Mouse (Mus musculus) testis, postnatal 10 days (tissue): Measurements from ENCODE around the gene Zfp961.
"Not testable (repeated sequence)": the region's sequence is repeated elsewhere in the genome, so short reads cannot be mapped to it uniquely, and the experiment has no call there.

Source experiments
- DNase-seq: peaks from one replicate; pipeline ENCODE4 v3.0.0; 2021; ENCODE audit warnings: low spot score

Zfp961 gene

DNA sequence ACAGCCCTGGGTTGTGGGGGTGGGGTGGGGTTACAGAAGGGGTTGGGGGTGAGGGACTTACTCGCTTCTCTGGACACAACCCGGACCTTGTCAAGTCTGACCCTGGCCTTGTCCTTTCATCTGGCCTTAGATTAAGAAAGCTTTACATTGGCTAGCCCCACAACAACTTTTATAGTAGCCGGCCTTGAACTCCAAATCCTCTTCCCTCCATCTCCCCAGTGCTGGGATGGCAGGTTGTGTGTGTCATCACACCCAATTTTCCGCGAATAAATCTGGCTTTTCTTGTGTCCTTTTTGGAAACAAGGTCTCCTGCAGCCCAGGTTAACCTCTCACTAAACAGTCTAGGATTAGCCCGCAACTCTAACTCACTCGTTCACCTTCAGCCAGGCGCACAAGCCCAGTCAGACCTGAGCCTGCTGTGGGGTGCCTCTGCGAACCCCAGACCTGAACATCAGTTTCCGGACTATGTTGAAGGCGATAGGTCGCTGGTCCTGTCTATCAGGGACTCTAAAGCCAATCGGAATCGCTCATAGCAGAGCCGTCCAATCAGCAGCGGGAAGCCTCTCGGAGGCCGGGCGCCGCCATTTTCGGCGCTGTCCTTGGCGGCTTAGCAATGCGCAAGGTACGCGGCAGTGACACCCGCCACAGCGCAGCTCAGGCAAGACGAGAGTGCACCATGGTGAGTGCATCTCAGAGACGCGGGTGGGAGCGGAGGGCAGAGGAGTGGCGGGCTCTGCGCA, at the start of gene Zfp961:
TSS of gene Zfp961 (plus strand) at position 557 of the 740 bp plus-strand sequence.
- peak; percentile 98 for DNase-seq

GRCm38 (mm10) chr8:71903084-71903483, 47.8 kb upstream of the Zfp961 start:
- DNase-seq, result not testable (repeated sequence)

DNA sequence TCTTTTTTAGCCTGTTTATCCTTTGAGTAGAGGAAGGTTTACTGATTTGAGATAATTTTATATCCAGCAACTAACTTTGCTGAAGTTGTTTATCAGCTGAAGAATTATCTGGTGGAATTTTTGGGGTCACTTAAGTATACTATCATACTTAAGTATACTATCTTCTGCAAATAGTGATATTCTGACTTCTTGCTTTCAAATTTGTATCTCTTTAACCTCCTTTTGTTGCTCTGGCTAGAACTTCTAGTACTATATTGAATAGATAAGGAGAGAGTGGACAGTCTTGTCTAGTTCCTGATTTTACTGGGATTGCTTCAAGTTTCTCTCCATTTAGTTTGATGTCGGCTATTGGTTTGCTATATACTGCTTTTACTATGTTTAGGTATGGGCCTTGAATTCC, 44.0 kb upstream of the Zfp961 start:
- DNase-seq, result no peak

DNA sequence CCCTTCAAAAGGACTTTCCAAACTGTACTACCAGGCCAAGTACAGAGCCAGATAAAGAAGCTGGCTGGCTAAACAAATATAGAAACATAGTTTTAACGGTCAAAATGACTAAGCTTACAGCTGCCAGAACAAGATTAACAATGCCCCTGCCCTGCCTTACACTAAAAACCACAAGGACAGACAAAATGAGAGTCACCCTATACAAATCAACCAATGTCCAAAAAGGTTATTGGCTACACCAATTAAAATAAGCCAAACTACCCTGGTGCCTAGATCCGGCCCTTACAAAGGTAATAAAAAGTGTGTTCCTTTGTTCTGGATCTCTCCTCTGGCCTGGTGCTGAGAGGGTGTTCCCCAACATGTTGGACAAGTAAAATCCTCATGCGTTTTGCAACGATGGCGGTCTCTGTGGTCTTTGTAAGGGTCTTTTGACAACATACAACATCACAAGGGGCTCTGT, 43.0 kb upstream of the Zfp961 start:
- DNase-seq, result no peak

GRCm38 (mm10) chr8:71908309-71909261, 42.3 kb upstream of the Zfp961 start, which contains the start of the genes Zfp882 and Zfp617:
Zfp882 (plus strand) TSS chr8:71908608.
Zfp617 (plus strand) TSS chr8:71908635.
- peak; percentile 88 for DNase-seq

- no peak for DNase-seq
Observed at GRCm38 (mm10) chr8:71912286-71912685, 38.6 kb upstream of the Zfp961 start.

GRCm38 (mm10) chr8:71922567-71923401, 28.1 kb upstream of the Zfp961 start:
- peak; percentile 89 for DNase-seq

DNA sequence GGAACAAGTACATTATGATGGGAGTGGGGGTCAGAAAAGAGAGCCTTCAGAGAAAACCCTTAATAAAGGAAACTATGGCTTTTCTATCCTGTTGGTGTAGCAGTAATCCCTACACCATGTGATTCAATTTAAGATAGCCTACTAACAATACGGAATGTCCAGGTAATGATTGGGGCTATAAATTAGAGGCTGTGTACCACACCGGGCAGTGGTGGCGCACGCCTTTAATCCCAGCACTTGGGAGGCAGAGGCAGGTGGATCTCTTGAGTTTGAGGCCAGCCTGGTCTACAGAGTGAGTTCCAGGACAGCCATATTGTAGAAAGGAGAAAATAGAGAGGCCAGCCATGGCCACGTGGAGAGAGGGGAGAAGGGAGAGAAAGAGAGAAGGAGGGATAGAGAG, 25.0 kb upstream of the Zfp961 start:
- DNase-seq, result no peak

GRCm38 (mm10) chr8:71926551-71926950, 24.3 kb upstream of the Zfp961 start:
- DNase-seq, result no peak

DNA sequence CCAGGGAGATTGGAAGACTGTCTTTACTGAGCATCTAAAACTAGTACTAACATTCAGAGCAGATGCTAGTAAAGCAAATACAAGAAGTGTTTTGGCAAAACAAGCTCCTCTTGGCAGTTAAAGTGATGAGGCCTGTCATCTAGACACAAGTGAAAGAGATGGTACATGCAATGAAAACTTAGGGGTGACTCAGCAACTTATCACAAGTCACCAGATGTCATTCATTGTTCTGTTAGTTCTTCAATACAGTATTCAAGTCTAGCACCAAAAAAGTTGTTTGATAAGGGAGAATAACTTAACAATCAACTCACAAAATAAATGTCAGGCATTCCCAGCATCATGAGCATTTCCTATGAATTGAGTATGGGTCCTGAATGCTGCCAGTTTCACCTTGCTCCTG, 23.1 kb upstream of the Zfp961 start:
- DNase-seq, result no peak

DNA sequence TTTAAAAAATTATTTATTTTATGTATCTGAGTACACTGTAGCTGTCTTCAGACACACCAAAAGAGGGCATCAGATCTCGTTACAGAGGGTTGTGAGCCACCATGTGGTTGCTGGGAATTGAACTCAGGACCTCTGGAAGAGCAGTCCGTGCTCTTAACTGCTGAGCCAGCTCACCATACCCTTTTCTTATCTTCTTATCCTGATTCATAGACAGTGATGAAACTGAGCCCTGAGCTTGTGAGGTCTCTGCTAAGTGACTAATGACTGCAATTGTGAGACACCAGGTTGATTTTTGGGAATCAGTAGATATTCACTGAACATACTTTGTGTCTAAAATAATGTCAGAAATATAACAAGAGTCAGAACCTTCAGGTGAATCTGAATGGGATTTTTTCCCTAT, 12.8 kb upstream of the Zfp961 start:
- not testable (repeated sequence) for DNase-seq

DNA sequence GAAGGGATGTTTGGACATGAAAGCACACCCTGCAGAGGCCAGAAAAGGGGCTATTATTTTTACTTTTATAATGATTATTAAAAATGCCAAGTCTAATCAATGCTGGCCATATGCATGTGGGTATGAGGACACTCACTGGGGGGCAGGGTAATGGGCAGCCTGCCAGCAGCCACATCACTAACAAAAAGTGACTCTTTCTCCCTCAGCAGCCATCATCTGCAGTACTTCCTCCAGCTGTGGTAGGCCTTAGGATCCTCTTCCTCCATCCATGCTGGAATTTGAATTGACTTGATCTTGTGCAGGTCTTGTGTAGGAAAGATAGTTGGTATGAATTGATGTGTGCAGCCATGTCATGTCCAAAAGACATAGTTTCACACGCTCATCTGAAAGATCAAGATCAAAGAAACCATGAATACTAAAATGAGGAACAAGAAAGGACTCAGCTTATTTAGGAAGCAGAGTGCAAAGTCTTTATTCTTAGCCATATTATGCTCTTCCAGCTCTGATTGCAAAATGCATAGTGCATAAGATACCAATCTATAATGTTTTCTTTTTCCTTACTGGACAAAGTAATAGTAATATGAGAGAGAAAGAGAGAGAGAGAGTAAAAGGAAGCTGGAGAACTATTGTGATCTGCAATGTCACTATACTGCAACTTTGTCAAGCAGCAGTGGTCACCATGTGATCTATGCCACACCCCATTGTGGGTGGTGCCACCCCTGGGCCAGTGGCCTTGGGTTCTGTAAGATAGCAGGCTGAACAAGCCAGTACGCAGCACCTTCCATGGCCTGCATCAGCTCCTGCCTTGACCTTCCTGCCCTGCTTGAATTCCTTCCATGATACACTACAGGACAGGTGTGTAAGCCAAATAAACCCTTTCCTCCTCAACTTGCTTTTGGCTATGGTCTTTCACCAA, 10.3 kb upstream of the Zfp961 start:
- no peak for DNase-seq

GRCm38 (mm10) chr8:71941776-71942175, 9.1 kb upstream of the Zfp961 start:
- no peak for DNase-seq

DNA sequence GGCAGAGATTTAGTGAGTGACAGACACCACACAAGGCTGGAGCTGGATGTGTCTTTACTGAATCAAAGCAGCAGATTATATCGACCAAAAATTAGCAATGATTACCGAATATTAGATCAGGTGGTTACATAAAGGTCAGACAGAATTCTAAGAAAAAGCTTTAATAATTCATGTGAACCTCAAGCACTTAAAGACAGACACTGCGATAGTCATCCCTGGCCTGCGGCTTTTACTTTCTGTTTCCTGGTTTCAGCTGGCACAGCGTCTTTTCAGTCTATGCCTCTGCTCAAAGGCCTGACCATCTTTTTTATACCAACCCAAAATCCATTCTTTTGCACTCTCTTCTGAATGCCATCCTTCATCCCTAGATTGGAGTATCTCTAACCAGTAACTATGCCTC, 2.2 kb upstream of the Zfp961 start:
- DNase-seq, result no peak

DNA sequence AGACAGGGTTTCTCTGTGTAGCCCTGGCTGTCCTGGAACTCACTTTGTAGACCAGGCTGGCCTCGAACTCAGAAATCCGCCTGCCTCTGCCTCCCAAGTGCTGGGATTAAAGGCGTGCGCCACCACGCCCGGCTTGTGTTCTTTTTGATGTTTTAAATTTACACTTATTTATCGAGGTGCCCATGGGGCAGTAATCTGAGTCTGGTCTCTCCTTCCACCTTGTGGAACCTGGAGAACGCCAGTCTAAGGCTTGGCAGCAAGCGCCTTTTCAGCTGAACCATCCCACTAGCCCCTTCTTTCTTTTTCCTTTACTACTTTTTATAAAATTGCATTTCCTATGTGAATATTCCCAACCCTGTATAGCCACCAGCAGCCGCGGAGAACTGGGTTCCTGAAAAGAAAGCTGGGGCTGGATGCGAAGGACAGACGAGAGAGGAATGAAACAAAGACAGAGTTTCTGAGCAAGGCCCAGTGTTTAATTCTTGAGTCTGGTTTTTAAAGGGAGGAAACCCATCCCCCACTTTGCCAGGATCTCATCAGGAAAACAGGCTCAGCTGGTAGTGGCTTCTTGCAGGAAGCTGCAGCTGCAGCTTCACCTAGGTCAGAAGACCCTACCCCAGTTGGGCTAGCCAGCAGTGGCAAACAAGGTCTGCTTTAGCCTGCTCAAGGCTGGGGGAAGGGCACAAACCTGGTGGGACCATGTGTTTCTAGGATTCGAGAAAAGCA, 761 bp downstream of the Zfp961 start:
- DNase-seq, result no peak

DNA sequence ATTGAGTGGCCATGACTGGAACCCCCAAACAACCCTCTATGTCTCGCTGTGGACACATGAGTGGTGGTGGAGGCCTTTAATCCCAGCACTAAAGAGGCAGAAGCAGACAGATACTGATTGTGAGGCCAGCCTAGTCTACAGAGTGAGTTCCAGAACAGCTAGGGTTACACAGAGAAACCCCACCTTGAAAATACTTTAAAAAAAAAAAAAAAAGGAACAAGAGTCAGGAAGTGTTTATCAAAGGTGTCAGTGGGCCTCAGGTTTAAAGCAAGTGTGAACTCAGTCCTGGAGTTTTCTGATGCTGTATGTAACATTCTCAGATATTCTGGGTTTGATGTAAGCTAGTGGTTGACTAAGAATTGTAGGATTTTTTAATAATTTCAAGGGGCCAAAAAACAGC, 1.7 kb downstream of the Zfp961 start:
- DNase-seq, result no peak

GRCm38 (mm10) chr8:71952961-71953700, 2.3 kb downstream of the Zfp961 start:
- DNase-seq, result not testable (repeated sequence)

DNA sequence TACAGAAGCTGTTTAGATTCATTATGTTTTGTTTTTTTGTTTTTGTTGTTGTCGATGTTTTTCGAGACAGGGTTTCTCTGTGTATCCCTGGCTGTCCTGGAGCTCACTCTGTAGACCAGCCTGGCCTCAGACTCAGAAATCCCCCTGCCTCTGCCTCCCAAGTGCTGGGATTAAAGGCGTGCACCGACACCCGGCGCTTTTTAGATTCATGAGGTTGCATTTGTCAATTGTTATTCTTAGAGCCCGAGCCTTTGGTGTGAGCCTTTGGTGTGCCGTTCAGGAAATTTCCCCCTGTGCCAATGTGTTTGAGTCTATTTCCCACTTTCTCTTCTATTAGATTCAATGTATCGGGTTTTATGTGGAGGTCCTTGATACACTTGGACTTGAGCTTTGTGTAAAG, 3.8 kb downstream of the Zfp961 start:
- DNase-seq, result no peak

DNA sequence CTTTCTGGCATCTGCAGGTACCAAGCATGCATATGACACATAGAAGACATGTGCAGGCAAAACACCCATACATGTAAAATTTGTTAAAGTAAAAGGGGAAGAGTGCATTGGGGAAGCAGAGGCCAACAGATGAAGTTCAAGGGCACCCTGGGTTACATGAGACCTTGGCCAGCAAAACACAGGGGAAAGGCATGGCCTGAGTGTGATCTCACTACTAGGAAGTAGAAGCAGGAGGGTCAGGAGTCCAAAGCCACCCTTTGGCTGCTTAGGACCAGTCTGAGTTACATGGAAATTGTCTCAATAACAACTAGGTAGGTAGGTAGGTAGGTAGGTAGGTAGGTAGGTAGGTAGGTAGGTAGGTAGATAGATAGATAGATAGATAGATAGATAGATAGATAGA, 9.6 kb downstream of the Zfp961 start:
- DNase-seq, result no peak
